Comparison of ENCODE assay signal across 8 mouse cellular contexts in genomic region chr16:21339061-21339459, GRCm38 (mm10).
A peak's percentile ranks its signal among the peaks of the same experiment; 100 is the strongest.
DNase-seq lines count a peak whose midpoint lies in the region; TF ChIP-seq lines count a peak whose summit lies in the region.

No protein-coding gene starts in this region.

- peak; percentile 18 for DNase-seq in cerebellum, adult 11 months
- DNase-seq in cerebellum, adult 11-12 months: no peak
- peak; percentile 22 to 56 for DNase-seq in heart, postnatal 14 days
- DNase-seq in lung, postnatal 10 days: peak; percentile 70
- DNase-seq in B cell, adult 2 months: no peak
- no peak for DNase-seq in frontal cortex, postnatal 10 days (ENCODE audit: low spot score in 2 of 2)
- no peak for DNase-seq in adrenal gland, postnatal 25 days

- intact Hi-C loops in heart, postnatal 14 days (cut with DNase I): no loop called here

- no peak overlapping the region for H3K4me3 ChIP-seq in cortical plate, adult 2 months (ENCODE audit: insufficient read depth, low read length)

- H3K4me1 ChIP-seq in cortical plate, adult 2 months (ENCODE audit: control insufficient read depth, insufficient read depth, low read length): peaks cover 3% of the 10 kb centered on the region; the same call in 1 of the 2 replicates

- H3K27ac ChIP-seq in cortical plate, adult 2 months (ENCODE audit: insufficient read depth, low read length): 0 out of 2 replicates have a peak overlapping the region, but pooled peaks have one; percentile 57

- TF ChIP-seq CTCF in cortical plate, adult 2 months (IDR thresholded peaks at IDR 0.05; ENCODE audit: extremely low read depth, insufficient read depth, low read length): no peak

- no peak for TF ChIP-seq POLR2A in cortical plate, adult 2 months (IDR thresholded peaks at IDR 0.05; ENCODE audit: extremely low read depth, insufficient read depth, low read length)

Comparison
In these comparisons a context has a peak if more than half of its experiments do, and no peak if none do; other contexts are left out.
1. DNase-seq: peak in cerebellum, adult 11 months (single experiment), heart, postnatal 14 days (2 of 2) and lung, postnatal 10 days (single experiment); none in cerebellum, adult 11-12 months (single experiment), B cell, adult 2 months (0 of 2), frontal cortex, postnatal 10 days (0 of 2) and adrenal gland, postnatal 25 days (single experiment).